Mouse (Mus musculus) ovary, postnatal 14 days (tissue): ENCODE results near the gene Sapcd1.
A peak's percentile ranks its signal among the peaks of the same experiment; 100 is the strongest.

ENCODE experiments used
- DNase-seq: peaks from one replicate; pipeline ENCODE4 v3.0.0; 2022; ENCODE audit warnings: low spot score

Sapcd1 gene

DNA sequence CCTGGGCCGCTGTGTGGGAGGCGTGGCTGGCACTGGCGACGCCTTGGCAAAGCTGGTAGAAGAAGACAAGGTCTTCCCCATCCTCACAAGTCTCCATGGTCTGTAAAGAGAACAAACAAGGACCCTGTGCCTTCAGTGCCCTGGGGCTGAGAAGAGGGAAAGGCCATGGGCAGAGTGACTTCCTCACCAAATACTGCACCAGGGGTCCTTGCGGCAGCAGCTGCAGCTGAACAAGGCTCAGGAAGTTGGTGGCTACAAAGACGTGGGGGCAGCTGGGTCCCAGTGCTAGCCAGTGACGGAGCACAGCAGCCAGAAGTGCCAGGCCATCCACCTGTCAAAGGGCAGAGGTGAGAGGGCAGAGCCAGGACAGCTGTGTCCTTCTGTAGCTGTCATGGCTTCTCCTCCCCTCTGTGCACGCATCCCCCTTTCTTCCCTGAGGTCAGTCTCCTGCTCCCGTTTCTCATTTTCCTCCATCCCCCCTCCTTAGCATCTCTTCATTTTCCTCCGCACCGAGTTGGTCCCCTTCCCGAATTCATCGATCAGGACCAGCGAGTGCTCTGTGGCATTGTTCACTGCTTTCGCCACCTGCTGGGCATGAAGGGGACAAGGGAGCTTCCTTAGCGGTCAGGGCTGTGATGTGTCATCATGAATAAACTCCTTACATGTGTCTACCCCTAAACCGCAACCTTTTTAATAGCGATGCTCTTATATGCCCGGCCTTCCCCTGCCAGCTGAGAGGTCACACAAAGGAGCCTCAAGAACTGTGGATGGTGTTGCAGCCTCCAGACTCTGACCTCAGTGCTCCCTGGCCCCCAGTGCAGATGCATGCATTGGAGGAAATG lies 2.1 kb upstream of the Sapcd1 start:
- no peak for DNase-seq

DNA sequence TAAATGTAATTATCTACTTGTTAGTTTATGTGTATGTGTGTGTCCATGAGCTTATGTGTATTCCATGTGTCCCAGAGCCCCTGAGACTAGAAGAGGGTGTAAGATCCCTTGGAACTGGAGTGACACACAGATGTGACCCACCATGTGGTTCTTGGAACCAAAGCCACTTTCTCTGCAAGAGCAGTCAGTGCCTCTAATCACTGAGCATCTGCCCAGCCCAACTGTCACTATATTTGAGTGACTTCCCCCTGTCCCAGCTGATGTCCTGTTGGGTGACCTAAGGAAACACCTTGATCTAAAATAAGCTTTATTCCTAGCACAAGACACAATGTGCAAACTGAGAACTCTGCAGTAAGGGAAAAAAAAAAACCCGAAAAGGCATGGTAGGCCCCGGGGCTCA lies 499 bp upstream of the Sapcd1 start:
- no peak for DNase-seq

DNA sequence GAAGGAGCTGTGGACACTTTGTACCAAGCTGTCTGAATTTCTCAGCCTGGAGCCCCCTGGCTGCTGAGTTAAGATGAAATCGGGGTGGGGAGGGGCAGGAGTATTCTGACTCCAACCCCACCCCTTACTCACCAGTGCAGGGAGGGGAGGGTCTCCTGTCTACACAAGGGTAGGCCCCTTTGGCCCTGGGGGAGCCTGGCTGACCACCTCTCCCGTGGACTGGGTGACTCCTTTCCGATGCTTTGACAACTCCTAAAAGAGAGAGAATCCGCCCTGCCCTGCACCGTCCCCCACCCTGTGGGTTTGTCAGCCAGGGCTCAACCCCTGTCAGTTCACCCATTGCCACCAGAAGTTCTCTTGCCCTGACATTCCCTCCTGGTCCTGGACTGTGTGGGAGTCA lies 1.6 kb downstream of the Sapcd1 start:
- no peak for DNase-seq

DNA sequence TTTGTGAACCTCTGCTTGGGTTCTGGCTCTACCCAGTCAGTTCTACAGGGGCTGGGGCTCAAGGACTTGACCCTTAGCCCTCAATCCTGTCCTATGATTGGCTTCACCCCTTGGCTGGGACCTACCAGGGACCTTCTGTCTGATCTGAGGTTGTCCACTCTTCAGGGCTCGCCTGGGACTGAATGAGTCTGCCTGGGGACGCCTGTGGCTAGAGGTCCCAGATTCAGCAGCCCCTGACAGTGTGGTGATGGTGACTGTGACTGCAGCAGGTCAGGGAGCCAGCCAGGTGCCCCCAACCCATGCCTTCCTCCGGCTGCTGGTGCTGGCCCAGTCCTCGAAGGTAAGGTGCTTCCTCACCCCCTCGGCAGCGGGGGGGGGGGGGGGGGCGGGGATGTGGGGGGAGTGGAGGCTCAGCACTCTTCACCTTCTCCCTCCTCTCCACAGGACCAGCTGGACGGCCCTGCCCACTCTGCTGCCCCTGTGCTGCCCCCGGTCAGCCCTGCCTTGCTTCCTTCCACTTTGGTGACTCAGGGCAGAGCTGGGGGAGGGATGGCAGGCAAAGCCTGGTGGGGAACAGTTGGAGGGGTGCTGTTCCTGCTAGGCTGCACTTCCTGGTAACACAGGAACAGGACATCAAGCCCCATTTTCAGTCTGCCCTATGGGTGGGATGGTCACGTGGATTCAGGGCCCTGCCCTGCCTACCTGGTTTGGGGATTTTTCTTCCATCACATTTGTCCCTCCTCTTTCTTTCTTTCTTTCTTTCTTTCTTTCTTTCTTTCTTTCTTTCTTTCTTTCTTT lies 2.9 kb downstream of the Sapcd1 start:
- DNase-seq, result no peak

DNA sequence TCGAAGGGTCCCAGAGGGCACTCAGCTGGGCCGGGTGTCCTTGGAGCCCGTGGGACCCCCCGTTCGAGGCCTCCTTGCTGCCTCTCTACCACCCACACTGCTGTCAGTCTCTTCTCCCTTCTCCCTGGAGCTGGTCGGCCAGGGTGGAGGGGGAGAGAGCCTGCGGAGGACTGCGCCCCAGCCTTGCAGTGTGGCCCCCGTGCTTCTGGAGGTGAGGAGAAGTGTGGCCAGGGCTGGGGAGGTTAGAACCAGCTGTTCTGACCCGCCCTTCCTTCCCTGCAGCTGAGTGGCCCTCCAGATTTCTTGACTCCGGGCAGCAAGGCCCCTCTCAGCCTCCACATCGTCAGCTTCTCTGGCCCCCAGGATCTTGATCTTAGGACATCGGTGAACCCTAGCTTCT lies 3.6 kb downstream of the Sapcd1 start:
- no peak for DNase-seq

DNA sequence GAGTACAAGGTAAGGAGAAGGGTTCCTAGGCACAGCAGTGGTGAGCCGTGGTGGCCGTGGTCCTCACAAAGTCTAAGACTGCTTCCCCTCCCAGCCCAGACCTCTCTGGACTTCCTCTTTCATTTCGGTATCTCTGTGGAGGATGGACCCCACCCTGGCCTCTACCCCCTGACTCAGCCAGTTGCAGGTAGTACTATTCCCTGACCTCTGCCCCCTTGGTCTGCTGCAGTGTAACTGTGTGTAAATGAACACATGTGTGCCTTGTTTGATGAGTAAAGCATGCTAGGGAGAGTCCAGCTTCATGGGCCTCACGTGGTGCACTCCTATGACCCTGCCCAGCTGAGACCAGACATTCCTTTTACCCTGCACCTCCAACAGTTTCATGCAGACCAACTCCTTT lies 4.1 kb downstream of the Sapcd1 start:
- DNase-seq, result no peak

DNA sequence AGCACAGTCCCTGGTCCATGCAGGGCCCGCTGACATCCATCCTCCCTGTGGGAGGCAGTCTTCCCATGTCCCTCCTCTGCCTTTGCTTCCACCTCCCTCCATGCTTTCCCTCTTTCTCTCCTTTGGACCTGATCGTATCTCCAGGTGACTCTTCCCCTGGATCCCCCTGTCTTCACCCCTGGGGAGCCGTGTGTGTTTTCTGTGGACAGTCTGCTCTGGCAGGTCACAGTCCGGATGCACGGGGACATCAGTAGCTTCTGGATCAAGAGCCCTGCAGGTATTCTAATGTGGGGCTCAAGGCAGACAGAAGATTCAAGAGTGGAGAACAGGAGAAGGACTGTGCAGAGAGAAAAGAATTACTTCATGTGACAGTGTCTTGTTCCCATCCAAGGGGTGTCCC lies 4.6 kb downstream of the Sapcd1 start:
- DNase-seq, result no peak

DNA sequence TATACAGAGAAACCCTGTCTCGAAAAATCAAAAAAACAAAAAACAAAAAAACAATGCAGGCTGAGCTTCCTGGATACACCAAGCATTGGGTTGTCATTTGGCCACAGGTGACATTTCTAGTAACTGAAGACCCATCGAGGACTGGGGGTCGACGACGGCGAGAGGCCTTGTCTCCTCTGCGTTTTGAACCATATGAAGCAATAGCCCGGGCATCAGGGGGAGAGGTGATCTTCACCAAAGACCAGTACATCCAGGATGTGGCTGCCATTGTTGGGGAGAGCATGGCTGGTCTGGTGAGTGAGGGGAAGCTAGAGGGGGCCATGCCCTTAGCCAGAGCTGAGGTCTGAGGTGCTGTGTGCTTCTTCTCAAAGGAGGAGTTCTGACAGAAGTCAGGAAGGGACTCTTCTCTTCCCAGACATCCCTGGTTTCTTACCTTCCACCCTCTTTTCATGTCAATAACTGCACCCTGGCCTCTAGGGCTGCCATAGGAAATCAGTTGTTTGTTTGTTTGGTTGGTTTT lies 5.2 kb downstream of the Sapcd1 start:
- no peak for DNase-seq

DNA sequence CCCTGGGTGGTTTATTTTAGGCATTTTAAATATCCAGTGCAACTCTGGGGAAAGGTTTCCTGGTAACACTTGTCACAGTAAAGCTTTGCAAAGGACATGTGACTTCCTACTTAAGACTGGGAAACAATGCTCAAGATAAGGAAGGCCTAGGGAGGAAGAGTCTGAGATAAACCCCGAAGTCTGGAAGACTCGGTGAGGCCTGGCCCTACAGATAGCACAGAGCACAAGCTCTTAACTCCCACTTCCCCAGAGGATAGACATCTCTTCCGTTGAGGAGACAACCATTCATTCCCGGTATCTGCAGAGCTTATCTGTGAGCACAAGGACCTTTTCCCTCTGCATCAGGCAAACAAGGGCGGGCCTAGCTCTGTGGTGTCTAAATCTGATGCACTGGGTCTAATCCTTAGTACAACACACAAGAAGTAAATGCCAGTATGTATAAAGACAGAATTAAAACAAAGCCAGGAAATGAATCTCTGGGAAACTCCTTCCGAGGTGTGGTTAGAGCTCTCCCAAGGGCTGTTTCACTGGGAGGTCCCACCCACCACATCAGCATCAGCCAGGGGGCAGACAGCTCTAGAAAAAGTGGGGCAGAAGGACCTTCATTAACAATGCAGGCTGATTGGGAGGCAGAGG lies 5.9 kb downstream of the Sapcd1 start:
- DNase-seq, result no peak

DNA sequence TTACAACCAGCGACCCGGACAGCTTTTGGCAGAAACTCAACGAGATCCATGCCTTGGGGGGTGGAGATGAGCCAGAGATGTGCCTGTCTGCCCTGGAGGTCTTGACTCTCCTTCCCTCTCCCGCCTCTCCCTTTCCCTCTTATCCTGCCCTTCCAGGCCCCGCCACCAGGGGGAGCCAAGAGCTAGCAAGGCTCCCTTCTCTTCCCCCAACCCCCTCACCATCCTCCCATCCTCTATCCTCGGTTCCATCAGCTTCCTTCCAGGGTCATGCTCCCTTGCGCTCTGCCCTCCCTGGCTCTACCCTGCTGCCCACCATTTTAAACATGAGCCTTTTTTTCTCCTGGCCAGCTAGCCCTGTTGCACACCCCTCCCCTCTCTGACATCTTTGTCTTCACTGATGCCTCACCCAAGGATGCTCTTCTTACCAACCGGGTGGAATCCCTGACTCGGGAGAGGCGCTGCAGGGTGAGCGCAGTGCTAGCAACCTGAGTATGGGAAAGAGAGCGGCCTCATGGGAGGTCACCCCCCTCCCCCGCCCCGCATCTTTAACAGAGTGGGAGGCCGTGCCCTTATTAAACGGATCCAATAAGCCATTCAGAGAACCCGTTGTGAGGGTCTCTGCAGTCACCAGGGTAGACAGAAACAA lies 6.5 kb downstream of the Sapcd1 start:
- peak; percentile 93 for DNase-seq

DNA sequence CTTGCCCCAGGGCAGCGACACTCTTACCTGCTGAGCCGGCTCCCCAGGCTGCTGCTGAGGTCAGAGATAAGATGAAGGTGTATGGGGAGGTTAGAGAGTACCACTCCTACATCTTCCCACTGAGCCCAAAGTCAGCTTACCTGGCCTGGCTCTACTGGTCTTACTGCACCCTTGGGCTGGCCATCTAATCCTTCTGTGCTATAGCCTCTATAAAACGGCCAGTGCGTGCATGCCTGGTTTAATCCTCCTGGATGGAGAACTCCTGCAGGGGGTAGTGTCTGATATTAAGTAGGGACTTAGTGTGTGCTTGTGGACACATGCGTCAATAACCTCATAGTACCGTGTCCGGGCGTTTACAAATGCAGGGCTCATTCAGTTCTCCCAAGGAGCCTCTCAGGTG lies 7.3 kb downstream of the Sapcd1 start:
- no peak for DNase-seq

DNA sequence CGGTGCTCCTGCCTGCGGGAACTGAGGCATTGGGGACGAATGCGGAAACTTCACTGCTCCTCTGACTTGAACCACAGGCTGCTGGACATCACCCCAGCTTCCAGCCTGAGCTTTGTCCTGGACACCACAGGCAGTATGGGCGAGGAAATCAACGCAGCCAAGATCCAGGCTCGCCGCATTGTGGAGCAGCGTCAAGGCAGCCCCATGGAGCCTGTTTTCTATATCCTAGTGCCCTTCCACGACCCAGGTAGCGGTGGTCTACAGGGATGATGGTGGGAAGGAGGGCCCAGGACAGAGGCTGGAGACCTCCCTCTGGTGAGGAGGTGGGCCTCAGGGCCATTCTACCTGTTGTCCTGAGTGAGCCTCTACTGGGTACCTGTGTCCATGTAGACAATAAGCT lies 7.9 kb downstream of the Sapcd1 start:
- DNase-seq, result no peak

DNA sequence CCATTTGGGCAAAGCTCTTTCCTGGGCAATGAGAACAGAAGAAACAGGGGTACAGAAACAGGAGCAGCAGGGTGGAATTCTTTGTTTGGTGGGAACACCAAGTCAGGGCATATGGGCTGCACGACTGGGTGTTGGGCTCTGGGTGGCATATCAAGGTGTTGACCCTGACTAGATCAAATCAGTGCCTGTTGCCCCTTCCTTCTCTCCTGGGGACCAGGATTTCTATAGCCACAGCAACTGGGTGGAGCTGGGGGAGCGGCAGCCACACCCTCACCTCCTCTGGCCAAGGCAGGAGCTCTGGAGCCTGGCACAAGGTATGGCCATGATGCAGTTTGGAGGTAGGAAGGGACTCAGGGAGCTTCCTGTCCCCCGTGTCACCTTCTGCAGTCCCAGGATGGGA lies 9.6 kb downstream of the Sapcd1 start:
- no peak for DNase-seq

DNA sequence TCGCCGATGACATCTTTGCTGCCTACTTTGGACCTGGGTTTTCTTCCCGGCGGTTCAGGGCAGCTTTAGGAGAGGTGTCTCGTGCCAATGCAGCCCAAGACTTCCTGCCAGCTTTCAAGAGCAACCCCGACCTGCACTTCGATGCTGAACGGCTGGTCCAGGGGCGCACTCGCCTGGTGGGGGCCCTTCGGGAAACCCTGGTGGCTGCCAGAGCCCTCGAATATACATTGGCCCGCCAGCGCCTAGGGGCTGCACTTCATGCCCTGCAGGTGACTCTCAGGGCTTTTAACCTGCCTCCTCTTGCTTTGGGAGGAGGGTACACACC lies 10.1 kb downstream of the Sapcd1 start:
- no peak for DNase-seq

DNA sequence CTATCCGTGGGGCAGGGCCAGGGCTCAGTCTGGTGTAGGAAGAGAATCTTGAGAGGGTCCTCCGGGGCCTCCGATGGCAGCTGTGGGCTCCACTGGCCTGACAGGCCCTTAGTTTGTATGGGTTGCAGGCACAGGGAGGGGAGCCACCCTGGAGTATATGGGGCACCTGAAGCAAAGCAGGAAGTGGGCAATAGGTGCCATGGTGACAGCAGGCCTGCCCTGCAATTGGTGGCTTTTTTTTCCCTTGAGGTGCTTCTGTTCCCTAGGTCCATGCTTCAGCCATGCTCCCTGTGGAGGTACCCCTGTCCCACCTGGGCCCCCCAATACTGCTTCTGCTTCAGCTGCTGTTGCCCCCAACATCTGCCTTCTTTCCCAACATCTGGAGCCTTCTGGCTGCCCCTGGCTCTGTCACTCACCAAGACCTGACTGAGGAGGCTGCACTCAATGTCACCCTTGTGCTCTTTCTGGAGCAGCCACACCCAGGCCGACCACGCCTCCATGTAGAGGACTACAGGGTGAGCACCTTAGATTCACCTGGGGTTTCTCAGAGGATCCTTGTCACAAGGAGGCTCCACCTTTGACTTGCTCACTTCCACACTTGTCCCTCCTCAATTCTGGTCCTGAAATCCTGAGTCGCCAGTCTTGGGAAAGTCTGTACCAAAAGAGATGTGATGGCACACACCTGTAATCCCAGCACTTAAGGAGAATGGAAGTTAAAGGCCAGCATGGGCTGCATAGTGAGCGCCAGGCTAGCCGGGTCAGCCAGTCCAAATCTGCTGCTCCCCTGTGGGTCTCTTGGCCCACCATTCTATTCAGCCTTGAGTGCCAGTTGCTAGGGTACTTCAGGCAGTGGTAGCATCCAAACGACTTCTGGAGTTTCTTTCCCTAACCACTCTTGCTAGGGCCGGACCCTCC lies 10.8 kb downstream of the Sapcd1 start:
- no peak for DNase-seq

DNA sequence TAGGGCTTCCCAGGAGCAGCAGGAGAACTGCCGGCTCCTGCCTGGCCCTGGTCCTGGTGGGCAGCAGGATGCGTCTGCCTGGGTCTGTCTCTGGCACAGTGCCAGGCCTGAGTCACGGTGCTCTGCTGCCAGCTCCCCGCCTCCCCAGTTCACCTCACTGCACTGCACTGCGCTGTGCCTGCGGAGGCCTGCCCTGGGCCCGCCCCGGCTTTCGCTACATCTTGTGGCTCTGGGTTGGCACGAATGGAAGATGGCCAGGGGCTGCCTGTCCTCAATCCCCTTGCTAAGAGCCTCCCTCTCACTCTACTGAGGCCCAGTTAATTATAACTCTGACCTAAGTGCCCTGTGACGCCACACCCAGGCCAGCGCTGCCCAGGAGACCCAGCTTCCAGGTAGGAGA lies 11.4 kb downstream of the Sapcd1 start, which contains the start of gene Vwa7:
Gene Vwa7, plus strand, starts transcription at position 204 of the 400 bp plus-strand sequence.
- no peak for DNase-seq

DNA sequence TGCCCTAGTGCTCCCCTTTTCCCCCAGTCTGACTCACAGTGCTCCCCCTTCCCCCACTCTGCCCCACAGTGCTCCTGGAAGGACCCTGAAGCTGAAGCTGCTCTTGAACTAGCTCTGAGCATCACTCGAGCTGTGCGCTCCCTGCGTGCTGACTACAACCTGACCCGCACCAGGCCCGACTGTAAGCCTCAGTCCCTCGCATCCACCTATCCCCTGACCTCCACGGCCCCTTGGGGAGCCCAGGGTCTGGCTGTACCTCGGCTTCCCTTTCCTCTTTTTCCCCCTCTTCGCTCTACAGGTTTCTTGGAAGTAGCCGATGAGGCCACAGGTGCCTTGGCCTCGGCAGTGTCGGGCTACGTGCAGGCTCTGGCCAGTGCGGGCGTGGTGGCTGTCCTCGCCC lies 12.5 kb downstream of the Sapcd1 start:
- DNase-seq, result no peak

DNA sequence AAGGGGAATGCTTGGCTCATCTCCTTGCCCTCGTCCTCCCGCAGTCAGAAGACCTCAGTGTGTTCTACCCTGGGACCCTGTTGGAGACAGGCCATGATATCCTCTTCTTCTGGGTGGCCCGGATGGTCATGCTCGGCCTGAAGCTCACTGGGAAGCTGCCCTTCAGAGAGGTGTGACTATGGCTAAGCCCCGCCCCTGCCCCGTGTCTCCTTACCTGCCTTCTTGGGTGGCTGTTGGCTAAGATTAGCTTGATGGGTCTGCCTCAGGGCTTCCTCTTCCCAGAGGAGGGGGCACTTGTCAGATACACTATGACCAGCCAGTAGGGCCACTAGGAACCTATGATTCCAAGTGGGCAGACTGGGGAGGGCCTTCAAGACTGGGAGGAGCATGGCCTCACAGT lies 14.6 kb downstream of the Sapcd1 start:
- no peak for DNase-seq

DNA sequence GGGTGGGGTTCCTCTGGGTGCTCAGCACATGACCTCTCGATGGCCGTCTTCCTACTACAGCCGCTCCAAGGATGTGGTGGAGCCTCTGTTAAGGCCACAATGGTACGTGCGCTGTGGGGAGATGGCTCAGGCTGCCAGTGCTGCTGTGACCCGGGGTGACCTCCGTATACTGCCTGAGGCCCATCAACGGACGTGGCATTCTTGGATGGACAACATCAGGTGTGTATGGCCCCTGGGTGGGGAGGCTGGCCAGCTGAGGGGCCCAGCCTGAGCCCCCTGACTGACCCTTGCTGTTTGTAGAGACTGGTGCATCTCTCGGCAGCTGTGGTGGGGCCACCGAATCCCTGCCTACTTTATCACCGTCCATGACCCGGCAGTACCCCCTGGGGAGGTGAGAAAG lies 15.4 kb downstream of the Sapcd1 start:
- no peak for DNase-seq

DNA sequence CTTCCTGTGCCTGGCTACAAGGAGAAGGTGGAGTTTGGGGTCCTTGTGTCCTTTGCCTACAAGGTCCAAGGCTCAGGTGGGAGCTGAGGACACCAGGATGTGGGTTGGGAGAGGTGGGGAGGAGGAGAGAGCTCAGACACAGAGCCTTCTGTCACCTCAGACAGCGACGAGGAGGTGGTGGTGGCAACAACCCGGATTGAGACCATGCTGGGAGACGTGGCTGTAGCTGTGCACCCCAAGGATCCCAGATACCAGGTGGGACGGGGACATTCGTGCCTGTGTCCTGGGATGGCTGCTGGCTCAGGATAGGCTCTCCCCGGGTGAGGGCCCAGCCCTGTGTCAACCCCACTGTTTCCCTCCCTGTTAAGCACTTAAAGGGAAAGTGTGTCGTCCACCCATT lies 16.4 kb downstream of the Sapcd1 start:
- no peak for DNase-seq

DNA sequence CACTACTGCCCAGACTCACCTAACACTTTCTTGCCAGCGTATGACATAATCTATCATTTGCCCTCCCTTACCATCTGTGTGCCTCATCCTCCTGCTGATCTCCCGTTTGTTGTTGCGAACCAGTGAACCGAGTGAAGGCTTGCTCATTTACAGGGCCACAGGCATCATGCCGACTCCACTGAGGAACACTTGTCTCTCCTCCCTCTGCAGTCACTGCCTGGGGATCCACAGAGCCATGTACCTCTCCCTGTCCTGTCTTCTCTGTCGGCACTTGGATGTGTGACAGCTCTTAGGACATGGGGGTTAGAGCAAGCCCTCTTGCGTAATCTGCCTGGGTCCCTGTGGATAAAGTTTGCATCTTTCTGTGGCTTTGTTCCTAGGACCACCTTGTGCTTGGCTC lies 18.2 kb downstream of the Sapcd1 start:
- no peak for DNase-seq
